Mouse (Mus musculus): ENCODE data around the gene Acta1. TPM values are rescaled to one million over a fixed set of nuclear protein-coding genes. Genes with fewer than 3 reads are reported as not detected.

Acta1 gene
- total RNA-seq, 1 experiment, result 33.9 TPM

DNA sequence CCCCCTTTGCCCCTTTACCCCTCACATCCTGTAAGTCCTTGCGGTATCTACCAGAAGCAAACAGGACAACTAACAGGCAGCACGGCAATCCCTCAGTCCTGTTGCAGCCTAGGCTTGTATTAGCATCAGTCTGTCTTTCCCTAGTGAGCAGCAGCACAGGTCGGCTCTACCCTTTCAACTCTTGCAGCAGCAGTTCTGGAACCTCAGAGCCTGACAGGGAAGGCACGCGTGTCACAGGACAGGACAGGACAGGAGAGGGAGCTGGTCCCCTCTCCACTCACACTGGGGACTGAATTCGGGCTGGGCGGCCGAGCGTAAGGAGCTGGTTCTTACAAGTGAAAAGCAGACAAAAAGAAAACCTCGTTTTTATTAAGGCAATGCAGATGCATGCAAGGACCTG is 2.2 kb upstream of the Acta1 start:
- no peak overlapping the region for H3K9ac ChIP-seq (ENCODE audit: insufficient read depth, low read depth, low read length, poor library complexity, severe bottlenecking)
- H3K4me1 ChIP-seq (ENCODE audit: control insufficient read depth in 2 of 2, insufficient read depth in 2 of 2, low read length in 2 of 2, poor library complexity in 1 of 2), result peaks cover 0 to 11% of the 10 kb centered on the region in 2 experiments; a peak in 1 of 4 replicates
- no peak overlapping the region for H3K4me3 ChIP-seq (ENCODE audit: insufficient read depth in 1 of 2, low read depth in 1 of 2, low read length in 2 of 2, poor library complexity in 1 of 2, severe bottlenecking in 1 of 2)
- no peaks in the 10 kb centered on the region for H3K9me3 ChIP-seq (ENCODE audit: control insufficient read depth, insufficient read depth, low read depth, low read length)
- no peak for TF ChIP-seq ZC3H11A (IDR thresholded peaks at IDR 0.05; ENCODE audit: borderline replicate concordance, low read depth, low read length)
- TF ChIP-seq CHD2 (IDR thresholded peaks at IDR 0.05; ENCODE audit: low read depth, low read length), result no peak
- no peak for TF ChIP-seq HCFC1 (IDR thresholded peaks at IDR 0.05; ENCODE audit: borderline replicate concordance, insufficient read depth, low read length)
- TF ChIP-seq MAFK (IDR thresholded peaks at IDR 0.05; ENCODE audit: insufficient read depth, low read depth, low read length), result no peak
- no peak for TF ChIP-seq ZNF384 (IDR thresholded peaks at IDR 0.05; ENCODE audit: low read depth, low read length)
- peaks cover 14% of the 10 kb centered on the region for H3K36me3 ChIP-seq (ENCODE audit: control insufficient read depth, insufficient read depth, low read length, poor library complexity, severe bottlenecking)
- in situ Hi-C loops (cut with MboI; ENCODE audit: low sequenced_read_pairs in 2 of 2, unreplicated experiment in 2 of 2), result no loop called here
- no peak overlapping the region for H3K27ac ChIP-seq (ENCODE audit: insufficient read depth, low read depth, low read length, poor library complexity, severe bottlenecking)
- no peak for DNase-seq (ENCODE audit: low read depth, low spot score)

DNA sequence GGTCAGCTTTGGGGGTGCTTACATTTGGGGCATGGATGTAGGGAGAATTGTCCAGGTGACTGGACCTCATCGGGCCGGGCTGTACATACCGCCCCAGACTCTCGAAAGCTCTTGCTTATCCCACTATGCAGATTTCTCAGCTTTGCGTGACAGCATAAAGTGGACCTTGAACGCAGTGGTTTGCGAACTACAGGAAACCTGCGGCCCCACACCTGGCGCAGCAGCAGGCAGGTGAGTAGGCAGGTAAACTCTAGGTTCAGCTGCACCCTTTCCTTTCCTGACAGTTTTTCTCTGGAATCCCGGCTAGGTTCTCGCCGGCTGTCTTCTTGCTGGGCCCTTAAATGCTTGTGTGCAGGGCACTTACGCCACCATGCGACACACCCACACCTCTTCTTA is 1.8 kb upstream of the Acta1 start:
- TF ChIP-seq ZNF384 (IDR thresholded peaks at IDR 0.05; ENCODE audit: low read depth, low read length) (no peak), CHD2 (IDR thresholded peaks at IDR 0.05; ENCODE audit: low read depth, low read length) (no peak), HCFC1 (IDR thresholded peaks at IDR 0.05; ENCODE audit: borderline replicate concordance, insufficient read depth, low read length) (no peak), MAFK (IDR thresholded peaks at IDR 0.05; ENCODE audit: insufficient read depth, low read depth, low read length) (no peak), ZC3H11A (IDR thresholded peaks at IDR 0.05; ENCODE audit: borderline replicate concordance, low read depth, low read length) (no peak)
- Histone ChIP-seq H3K4me1 (ENCODE audit: control insufficient read depth in 2 of 2, insufficient read depth in 2 of 2, low read length in 2 of 2, poor library complexity in 1 of 2) (peaks cover 3 to 12% of the 10 kb centered on the region in 2 experiments; a peak in 3 of 4 replicates), H3K9ac (ENCODE audit: insufficient read depth, low read depth, low read length, poor library complexity, severe bottlenecking) (no peak overlapping the region), H3K36me3 (ENCODE audit: control insufficient read depth, insufficient read depth, low read length, poor library complexity, severe bottlenecking) (peaks cover 12% of the 10 kb centered on the region), H3K9me3 (ENCODE audit: control insufficient read depth, insufficient read depth, low read depth, low read length) (no peaks in the 10 kb centered on the region), H3K4me3 (ENCODE audit: insufficient read depth in 1 of 2, low read depth in 1 of 2, low read length in 2 of 2, poor library complexity in 1 of 2, severe bottlenecking in 1 of 2) (no peak overlapping the region), H3K27ac (ENCODE audit: insufficient read depth, low read depth, low read length, poor library complexity, severe bottlenecking) (no peak overlapping the region)
- in situ Hi-C loops (cut with MboI; ENCODE audit: low sequenced_read_pairs in 2 of 2, unreplicated experiment in 2 of 2), result no loop called here
- DNase-seq (ENCODE audit: low read depth, low spot score), result no peak

DNA sequence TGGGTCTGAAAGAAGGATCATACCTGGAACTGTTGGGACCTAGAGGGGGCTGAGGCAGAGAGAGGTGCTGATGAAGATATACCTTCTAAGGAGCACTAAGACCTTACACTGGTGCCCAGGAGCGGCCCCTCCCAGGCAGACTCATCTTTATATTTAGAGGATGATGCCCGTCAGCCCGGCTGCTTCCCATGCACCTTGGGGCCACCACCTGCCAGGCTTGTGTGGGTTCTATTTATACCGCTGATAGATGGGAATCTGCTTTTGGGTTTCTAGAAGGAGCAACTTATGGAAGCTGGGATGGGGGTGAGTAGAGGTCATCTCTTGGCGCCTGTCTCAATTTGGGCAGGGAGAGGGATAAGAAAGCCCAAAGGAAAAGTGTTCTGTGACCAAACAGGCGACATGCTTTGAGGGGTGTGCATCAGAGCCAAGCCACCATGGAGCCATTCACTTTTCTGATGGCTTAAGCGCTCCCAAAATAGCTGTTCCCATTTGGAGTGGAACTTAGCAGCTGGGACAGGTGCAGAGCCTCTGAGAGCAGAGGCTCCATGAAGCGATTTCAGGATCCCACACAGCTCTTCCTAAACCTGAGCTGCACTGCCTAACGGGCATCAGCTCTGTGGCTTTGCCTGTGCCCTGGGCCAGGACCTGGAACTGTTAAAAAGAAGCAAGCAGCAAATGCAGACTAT is 1.3 kb upstream of the Acta1 start:
- Histone ChIP-seq H3K9ac (ENCODE audit: insufficient read depth, low read depth, low read length, poor library complexity, severe bottlenecking) (no peak overlapping the region), H3K36me3 (ENCODE audit: control insufficient read depth, insufficient read depth, low read length, poor library complexity, severe bottlenecking) (peaks cover 12% of the 10 kb centered on the region), H3K27ac (ENCODE audit: insufficient read depth, low read depth, low read length, poor library complexity, severe bottlenecking) (no peak overlapping the region), H3K4me1 (ENCODE audit: control insufficient read depth in 2 of 2, insufficient read depth in 2 of 2, low read length in 2 of 2, poor library complexity in 1 of 2) (peaks cover 3 to 12% of the 10 kb centered on the region in 2 experiments; a peak in 3 of 4 replicates), H3K4me3 (ENCODE audit: insufficient read depth in 1 of 2, low read depth in 1 of 2, low read length in 2 of 2, poor library complexity in 1 of 2, severe bottlenecking in 1 of 2) (no peak overlapping the region), H3K9me3 (ENCODE audit: control insufficient read depth, insufficient read depth, low read depth, low read length) (no peaks in the 10 kb centered on the region)
- in situ Hi-C loops (cut with MboI; ENCODE audit: low sequenced_read_pairs in 2 of 2, unreplicated experiment in 2 of 2), result no loop called here
- DNase-seq (ENCODE audit: low read depth, low spot score), result no peak
- TF ChIP-seq HCFC1 (IDR thresholded peaks at IDR 0.05; ENCODE audit: borderline replicate concordance, insufficient read depth, low read length) (no peak), MAFK (IDR thresholded peaks at IDR 0.05; ENCODE audit: insufficient read depth, low read depth, low read length) (no peak), CHD2 (IDR thresholded peaks at IDR 0.05; ENCODE audit: low read depth, low read length) (no peak)

DNA sequence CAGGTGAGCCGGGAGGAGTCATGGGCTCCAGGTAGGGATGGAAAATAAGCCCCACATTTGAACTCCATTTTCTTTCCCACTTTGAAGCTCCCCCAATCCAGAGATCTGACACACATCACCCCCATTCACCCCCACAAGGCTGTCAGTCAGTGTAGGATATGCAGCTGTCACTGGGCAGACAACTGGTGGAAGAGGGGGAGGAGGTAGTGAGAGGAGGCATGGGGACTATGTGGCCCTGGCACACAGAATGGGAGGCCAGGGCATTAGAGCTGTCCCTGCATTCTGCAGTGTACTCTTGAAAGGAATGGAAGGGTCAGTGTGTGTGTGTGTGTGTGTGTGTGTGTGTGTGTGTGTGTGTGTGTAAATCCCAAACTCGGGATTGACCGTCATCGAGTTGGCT is 679 bp upstream of the Acta1 start:
- Histone ChIP-seq H3K4me1 (ENCODE audit: control insufficient read depth in 2 of 2, insufficient read depth in 2 of 2, low read length in 2 of 2, poor library complexity in 1 of 2) (peaks cover 3 to 12% of the 10 kb centered on the region in 2 experiments; a peak in 3 of 4 replicates), H3K36me3 (ENCODE audit: control insufficient read depth, insufficient read depth, low read length, poor library complexity, severe bottlenecking) (peaks cover 7% of the 10 kb centered on the region), H3K4me3 (ENCODE audit: insufficient read depth in 1 of 2, low read depth in 1 of 2, low read length in 2 of 2, poor library complexity in 1 of 2, severe bottlenecking in 1 of 2) (no peak overlapping the region), H3K27ac (ENCODE audit: insufficient read depth, low read depth, low read length, poor library complexity, severe bottlenecking) (no peak overlapping the region), H3K9me3 (ENCODE audit: control insufficient read depth, insufficient read depth, low read depth, low read length) (no peaks in the 10 kb centered on the region), H3K9ac (ENCODE audit: insufficient read depth, low read depth, low read length, poor library complexity, severe bottlenecking) (no peak overlapping the region)
- in situ Hi-C loops (cut with MboI; ENCODE audit: low sequenced_read_pairs in 2 of 2, unreplicated experiment in 2 of 2), result no loop called here
- DNase-seq (ENCODE audit: low read depth, low spot score), result no peak
- TF ChIP-seq CHD2 (IDR thresholded peaks at IDR 0.05; ENCODE audit: low read depth, low read length) (no peak), ZC3H11A (IDR thresholded peaks at IDR 0.05; ENCODE audit: borderline replicate concordance, low read depth, low read length) (no peak), MAFK (IDR thresholded peaks at IDR 0.05; ENCODE audit: insufficient read depth, low read depth, low read length) (no peak), HCFC1 (IDR thresholded peaks at IDR 0.05; ENCODE audit: borderline replicate concordance, insufficient read depth, low read length) (no peak), ZNF384 (IDR thresholded peaks at IDR 0.05; ENCODE audit: low read depth, low read length) (no peak)
